Mouse (Mus musculus): ENCODE results near the gene Kndc1.

- TF ChIP-seq GATA1 (IDR thresholded peaks at IDR 0.05; ENCODE audit: low read length): no peak
- no peak for TF ChIP-seq TAL1 (IDR thresholded peaks at IDR 0.05; ENCODE audit: low read length)
Observed at GRCm38 (mm10) chr7:139974307-139974706, 79.8 kb downstream of the Kndc1 start.
